Mouse (Mus musculus): ENCODE data around the gene Nudt13. TPM values are rescaled to one million over a fixed set of nuclear protein-coding genes. Genes with fewer than 3 reads are reported as not detected.
A peak's percentile ranks its signal among the peaks of the same experiment; 100 is the strongest.

Gene Nudt13
- 10.1 and 10.9 TPM in 2 replicates for polyA plus RNA-seq (2016; fragmentation: Nextera tagmentation; extraction: Ambion mirVana)

- Histone ChIP-seq H3K4me1 (replicated peaks) (peaks cover 5% of the 10 kb centered on the region), H3K9me3 (no peaks in the 10 kb centered on the region), H3K27ac (peak within 1 kb of the TSS; percentile 77), H3K4me3 (peak within 1 kb of the TSS; percentile 57), H3K36me3 (no peaks in the 10 kb centered on the region), H3K27me3 (ENCODE audit: insufficient read depth, poor library complexity, severe bottlenecking) (no peaks in the 10 kb centered on the region)
- WGBS = 25% methylated on average over 14 of the region's 14 CpGs
- peak; percentile 79 for DNase-seq (ENCODE audit: low spot score)
These were observed at the start of gene Nudt13 for GRCm38 (mm10) chr14:20294117-20294892. Gene Nudt13, plus strand, starts transcription at chr14:20294697.

- Histone ChIP-seq H3K4me3 (no peak overlapping the region), H3K4me1 (replicated peaks) (peaks cover 13% of the 10 kb centered on the region), H3K9me3 (0 out of 2 replicates have a peak, but pooled peaks cover 2% of the 10 kb centered on the region), H3K27ac (no peak overlapping the region), H3K36me3 (no peaks in the 10 kb centered on the region), H3K27me3 (ENCODE audit: insufficient read depth, poor library complexity, severe bottlenecking) (no peaks in the 10 kb centered on the region)
- no peak for DNase-seq (ENCODE audit: low spot score)
- 76% methylated on average over 2 of the region's 2 CpGs for whole genome bisulfite sequencing
These were observed 49.2 kb upstream of the Nudt13 start for GRCm38 (mm10) chr14:20245318-20245717.

GRCm38 (mm10) chr14:20245861-20246260 lies 48.6 kb upstream of the Nudt13 start:
- no peak for DNase-seq (ENCODE audit: low spot score)
- Histone ChIP-seq H3K27me3 (ENCODE audit: insufficient read depth, poor library complexity, severe bottlenecking) (0 out of 2 replicates have a peak, but pooled peaks cover 2% of the 10 kb centered on the region), H3K27ac (no peak overlapping the region), H3K9me3 (0 out of 2 replicates have a peak, but pooled peaks cover 2% of the 10 kb centered on the region), H3K4me1 (replicated peaks) (peaks cover 19% of the 10 kb centered on the region), H3K36me3 (no peaks in the 10 kb centered on the region), H3K4me3 (no peak overlapping the region)
- WGBS = 76% methylated on average over 5 of the region's 5 CpGs

GRCm38 (mm10) chr14:20246811-20247266 lies 47.7 kb upstream of the Nudt13 start:
- peaks cover 20% of the 10 kb centered on the region for H3K4me1 ChIP-seq (replicated peaks)
- H3K4me3 ChIP-seq = no peak overlapping the region
- DNase-seq (ENCODE audit: low spot score) = no peak
- peak overlapping the region; percentile 56; the same call in 1 of the 2 replicates for H3K27ac ChIP-seq
- H3K9me3 ChIP-seq = no peaks in the 10 kb centered on the region
- 57% methylated on average over 11 of the region's 11 CpGs for WGBS
- H3K36me3 ChIP-seq = no peaks in the 10 kb centered on the region
- 0 out of 2 replicates have a peak, but pooled peaks cover 2% of the 10 kb centered on the region for H3K27me3 ChIP-seq (ENCODE audit: insufficient read depth, poor library complexity, severe bottlenecking)

- 98% methylated on average over 3 of the region's 3 CpGs for WGBS
- H3K27ac ChIP-seq = no peak overlapping the region
These were observed 46.5 kb upstream of the Nudt13 start for GRCm38 (mm10) chr14:20248001-20248400.

GRCm38 (mm10) chr14:20250237-20251171 lies 44.0 kb upstream of the Nudt13 start:
- WGBS = 62% methylated on average over 14 of the region's 14 CpGs
- H3K27ac ChIP-seq = peak overlapping the region; percentile 82
- peaks cover 20% of the 10 kb centered on the region for H3K4me1 ChIP-seq (replicated peaks)
- 0 out of 2 replicates have a peak, but pooled peaks cover 6% of the 10 kb centered on the region for H3K27me3 ChIP-seq (ENCODE audit: insufficient read depth, poor library complexity, severe bottlenecking)
- H3K36me3 ChIP-seq = no peaks in the 10 kb centered on the region
- no peak for DNase-seq (ENCODE audit: low spot score)
- no peak overlapping the region for H3K4me3 ChIP-seq
- H3K9me3 ChIP-seq = no peaks in the 10 kb centered on the region

More at GRCm38 (mm10) chr14:20248001-20248400, 46.5 kb upstream of the Nudt13 start:
- Histone ChIP-seq H3K27me3 (ENCODE audit: insufficient read depth, poor library complexity, severe bottlenecking) (0 out of 2 replicates have a peak, but pooled peaks cover 2% of the 10 kb centered on the region), H3K4me1 (replicated peaks) (peaks cover 20% of the 10 kb centered on the region), H3K4me3 (no peak overlapping the region), H3K36me3 (no peaks in the 10 kb centered on the region), H3K9me3 (no peaks in the 10 kb centered on the region)
- no peak for DNase-seq (ENCODE audit: low spot score)

- Histone ChIP-seq H3K36me3 (no peaks in the 10 kb centered on the region), H3K27me3 (ENCODE audit: insufficient read depth, poor library complexity, severe bottlenecking) (peaks cover 9% of the 10 kb centered on the region; the same call in 1 of the 2 replicates), H3K4me1 (replicated peaks) (peaks cover 11% of the 10 kb centered on the region), H3K27ac (no peak overlapping the region), H3K9me3 (no peaks in the 10 kb centered on the region), H3K4me3 (no peak overlapping the region)
- DNase-seq (ENCODE audit: low spot score) = peak; percentile 85
- 56% methylated on average over 8 of the region's 8 CpGs for WGBS
These were observed 36.0 kb upstream of the Nudt13 start for GRCm38 (mm10) chr14:20258185-20259113.

- H3K4me3 ChIP-seq = no peak overlapping the region
- no peak overlapping the region for H3K27ac ChIP-seq
- H3K9me3 ChIP-seq = no peaks in the 10 kb centered on the region
- peaks cover 4% of the 10 kb centered on the region; the same call in 1 of the 2 replicates for H3K27me3 ChIP-seq (ENCODE audit: insufficient read depth, poor library complexity, severe bottlenecking)
- no peak for DNase-seq (ENCODE audit: low spot score)
- WGBS = 71% methylated on average over 4 of the region's 4 CpGs
- peaks cover 11% of the 10 kb centered on the region for H3K4me1 ChIP-seq (replicated peaks)
- no peaks in the 10 kb centered on the region for H3K36me3 ChIP-seq
These were observed 32.2 kb upstream of the Nudt13 start for GRCm38 (mm10) chr14:20262346-20262745.

- no peaks in the 10 kb centered on the region for H3K4me1 ChIP-seq (replicated peaks)
- WGBS = 87% methylated on average over 6 of the region's 6 CpGs
- no peak overlapping the region for H3K4me3 ChIP-seq
- no peaks in the 10 kb centered on the region for H3K9me3 ChIP-seq
- H3K27me3 ChIP-seq (ENCODE audit: insufficient read depth, poor library complexity, severe bottlenecking) = no peaks in the 10 kb centered on the region
- DNase-seq (ENCODE audit: low spot score) = no peak
- no peaks in the 10 kb centered on the region for H3K36me3 ChIP-seq
- H3K27ac ChIP-seq = no peak overlapping the region
These were observed 26.1 kb upstream of the Nudt13 start for GRCm38 (mm10) chr14:20268421-20268820.

GRCm38 (mm10) chr14:20269082-20269809 lies 25.3 kb upstream of the Nudt13 start, which contains the start of gene Kcnk16:
Gene Kcnk16, minus strand, starts transcription at chr14:20269199.
- Histone ChIP-seq H3K4me1 (replicated peaks) (no peaks in the 10 kb centered on the region), H3K27me3 (ENCODE audit: insufficient read depth, poor library complexity, severe bottlenecking) (no peaks in the 10 kb centered on the region), H3K9me3 (peaks cover 4% of the 10 kb centered on the region), H3K27ac (peak within 1 kb of the TSS; percentile 35; the same call in 1 of the 2 replicates), H3K4me3 (no peak within 1 kb of the TSS), H3K36me3 (no peaks in the 10 kb centered on the region)
- DNase-seq (ENCODE audit: low spot score) = no peak
- 74% methylated on average over 6 of the region's 6 CpGs for WGBS

- Histone ChIP-seq H3K27me3 (ENCODE audit: insufficient read depth, poor library complexity, severe bottlenecking) (no peaks in the 10 kb centered on the region), H3K4me1 (replicated peaks) (peaks cover 5% of the 10 kb centered on the region), H3K27ac (no peak overlapping the region), H3K36me3 (no peaks in the 10 kb centered on the region), H3K9me3 (no peaks in the 10 kb centered on the region), H3K4me3 (no peak overlapping the region)
- WGBS = 66% methylated on average over 4 of the region's 4 CpGs
- no peak for DNase-seq (ENCODE audit: low spot score)
These were observed 3.1 kb upstream of the Nudt13 start for GRCm38 (mm10) chr14:20291391-20291790.
